14 mouse cellular contexts compared by ENCODE assay signal in genomic region chr8:122084726-122085410, GRCm38 (mm10).
DNase-seq lines count a peak whose midpoint lies in the region; TF ChIP-seq lines count a peak whose summit lies in the region.
"Had no signal": no experiment of that assay in that cellular context is flagged by ENCODE, and none has a peak within 500 bp of the region (broad histone marks: within the 10 kb centered on the region; RNA-seq: fewer than 3 reads in every experiment).

No protein-coding gene starts in this region.

- no peak overlapping the region for H3K4me3 ChIP-seq in layer of hippocampus, adult 2 months
- no peak overlapping the region for H3K4me3 ChIP-seq in lung, adult 2 months (replicated peaks; ENCODE audit: extremely low read depth, low read depth, low read length)

- DNase-seq in layer of hippocampus, adult 2 months (ENCODE audit: low spot score in 2 of 2): peak; percentile 34 to 42
- DNase-seq in layer of hippocampus, postnatal 10 days (ENCODE audit: low spot score in 2 of 2): no peak
- peak; percentile 70 for DNase-seq in MN1 (ENCODE audit: low spot score)
- DNase-seq in left cerebral cortex, adult 18-20 months (ENCODE audit: low spot score in 2 of 2): peak; percentile 78 to 85
- DNase-seq in right cerebral cortex, postnatal 25 days: peak; percentile 72
- DNase-seq in Muller cell, postnatal 12 days (ENCODE audit: inconsistent ontology term): no peak
- no peak for DNase-seq in lung, adult 2 months
- DNase-seq: cerebellum, adult 18-20 months; heart, adult 11 months; heart, postnatal 4 days; kidney, postnatal 4 days; thymus, postnatal 14 days had no signal

- H3K27ac ChIP-seq in layer of hippocampus, adult 2 months: peak overlapping the region; percentile 73
- H3K27ac ChIP-seq: liver, embryonic 14.5 days; macrophage had no signal

- TF ChIP-seq CTCF in layer of hippocampus, adult 2 months (conservative IDR thresholded peaks at IDR 0.05): peak; percentile 60
- TF ChIP-seq CTCF in lung, adult 2 months (IDR thresholded peaks at IDR 0.05; ENCODE audit: insufficient read depth, low read length): no peak

- H3K4me1 ChIP-seq in lung, adult 2 months (ENCODE audit: control insufficient read depth, insufficient read depth, low read length): no peaks in the 10 kb centered on the region

- no peak for TF ChIP-seq POLR2A in lung, adult 2 months (IDR thresholded peaks at IDR 0.05; ENCODE audit: borderline replicate concordance, extremely low read depth, low read depth, low read length)

- 73% methylated on average over 15 of the region's 15 CpGs for WGBS in lung, adult 2 months

Comparison
In these comparisons a context has a peak if more than half of its experiments do, and no peak if none do; other contexts are left out.
1. DNase-seq: peak in layer of hippocampus, adult 2 months (2 of 2), MN1 (single experiment), left cerebral cortex, adult 18-20 months (2 of 2) and right cerebral cortex, postnatal 25 days (single experiment); none in layer of hippocampus, postnatal 10 days (0 of 2), Muller cell, postnatal 12 days (single experiment) and lung, adult 2 months (single experiment).